Mouse (Mus musculus): ENCODE measurements around the gene Bspry.
A peak's percentile ranks its signal among the peaks of the same experiment; 100 is the strongest.
"Not testable (repeated sequence)": the region's sequence is repeated elsewhere in the genome, so short reads cannot be mapped to it uniquely, and the experiment has no call there.

The Bspry gene

DNA sequence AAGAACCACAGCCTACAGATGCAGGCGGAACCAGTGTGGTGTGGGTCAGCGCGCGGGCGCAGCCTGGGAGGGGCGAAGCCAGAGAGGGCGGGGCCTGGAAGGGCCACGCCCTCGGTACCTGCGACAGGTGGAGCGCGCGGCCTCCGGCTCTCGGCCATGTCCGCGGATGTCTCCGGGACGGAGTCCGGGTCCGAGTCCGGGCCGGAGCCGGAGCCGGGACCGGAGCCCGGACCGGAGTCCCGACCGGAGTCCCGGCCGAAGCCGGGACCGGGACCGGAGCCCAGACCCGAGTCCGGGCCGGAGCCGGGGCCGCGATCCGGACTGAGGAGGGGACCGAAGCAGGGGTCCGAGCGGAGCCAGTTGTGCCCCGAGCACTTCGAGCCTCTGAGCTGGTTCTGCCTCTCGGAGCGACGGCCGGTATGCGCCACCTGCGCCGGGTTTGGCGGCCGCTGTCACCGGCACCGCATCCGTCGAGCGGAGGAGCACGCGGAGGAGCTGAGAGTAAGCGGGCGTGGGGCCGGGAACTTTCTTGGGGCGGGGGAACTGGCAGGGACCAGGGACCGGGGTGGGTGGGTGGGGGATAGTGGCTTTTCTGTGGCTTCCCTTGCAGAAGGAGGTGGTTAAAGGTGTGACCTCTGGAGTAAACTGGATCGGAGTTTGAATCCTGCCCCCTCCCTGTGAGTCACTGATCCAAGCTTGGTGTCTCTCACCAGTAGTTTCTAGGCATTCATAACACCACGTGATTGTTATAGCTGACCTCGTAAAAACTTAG, at the start of gene Bspry:
TSS of gene Bspry (plus strand) at position 117 of the 772 bp plus-strand sequence.
- peak in 1 of 2 experiments; percentile 35 for DNase-seq

DNA sequence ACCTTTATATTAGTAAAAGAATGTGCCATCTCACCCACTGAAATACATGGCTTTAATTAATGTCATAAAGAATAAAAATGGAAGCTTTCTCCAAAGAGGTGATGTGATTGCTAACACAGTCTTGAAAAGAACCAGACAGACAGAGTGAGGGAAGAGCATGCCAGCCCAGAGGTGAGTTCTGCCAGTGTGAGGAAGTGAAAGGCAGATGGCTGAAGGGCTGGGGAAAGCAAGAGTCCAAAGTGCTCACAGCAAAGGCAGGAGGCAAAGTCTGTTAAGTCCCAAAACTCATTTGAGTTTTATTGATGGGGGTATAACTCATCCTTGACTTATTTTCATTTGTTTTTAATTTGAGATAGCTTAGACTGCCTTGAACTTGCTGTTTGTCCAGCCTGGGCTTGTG, 49.2 kb upstream of the Bspry start:
- no peak for DNase-seq

- DNase-seq, result no peak
Observed at GRCm38 (mm10) chr4:62431522-62431921, 48.3 kb upstream of the Bspry start.

DNA sequence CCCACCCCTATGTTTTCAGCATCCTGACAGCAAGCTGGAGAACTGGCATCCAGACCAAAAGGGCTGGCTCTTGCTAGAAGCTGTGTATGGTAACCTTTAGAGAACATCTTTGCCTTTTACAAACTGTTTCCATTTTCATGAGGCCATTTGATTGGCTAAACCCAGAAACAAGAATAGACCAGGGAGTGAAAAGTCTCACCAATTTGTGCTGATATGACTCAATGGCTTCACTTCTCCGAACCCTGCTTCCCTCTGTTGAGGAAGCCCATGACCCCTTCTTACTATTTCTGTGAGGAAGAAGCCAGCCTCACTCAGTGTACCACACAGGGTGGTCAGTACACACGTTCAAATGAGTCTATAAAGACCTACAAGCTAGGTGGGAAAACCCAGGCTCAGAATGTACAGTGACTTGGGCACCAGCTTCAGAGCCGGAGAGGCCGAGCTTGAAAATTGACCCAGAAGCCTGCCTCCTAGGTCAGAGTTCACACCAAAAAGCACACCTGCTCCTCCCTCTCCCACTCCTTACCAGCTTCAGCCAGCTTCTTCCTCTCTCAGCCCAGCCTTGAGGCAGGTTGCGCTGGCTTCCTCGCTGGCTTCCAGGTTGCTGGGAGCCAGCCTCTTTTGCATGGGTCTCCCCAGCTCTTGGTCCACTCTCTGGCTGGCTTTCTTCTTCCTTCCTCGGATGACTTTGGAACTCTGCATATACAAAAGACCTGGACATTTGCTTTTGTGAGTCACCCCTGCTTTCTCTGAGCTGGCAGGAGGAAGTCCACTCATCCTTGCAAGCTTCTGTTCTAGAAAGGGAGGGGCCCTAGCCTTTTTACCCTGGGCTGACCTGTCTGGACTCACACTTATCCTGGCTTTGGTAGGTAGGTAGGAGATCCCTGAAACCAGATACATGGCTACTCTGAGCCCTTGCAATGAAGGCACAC, 45.6 kb upstream of the Bspry start:
- DNase-seq, result no peak

DNA sequence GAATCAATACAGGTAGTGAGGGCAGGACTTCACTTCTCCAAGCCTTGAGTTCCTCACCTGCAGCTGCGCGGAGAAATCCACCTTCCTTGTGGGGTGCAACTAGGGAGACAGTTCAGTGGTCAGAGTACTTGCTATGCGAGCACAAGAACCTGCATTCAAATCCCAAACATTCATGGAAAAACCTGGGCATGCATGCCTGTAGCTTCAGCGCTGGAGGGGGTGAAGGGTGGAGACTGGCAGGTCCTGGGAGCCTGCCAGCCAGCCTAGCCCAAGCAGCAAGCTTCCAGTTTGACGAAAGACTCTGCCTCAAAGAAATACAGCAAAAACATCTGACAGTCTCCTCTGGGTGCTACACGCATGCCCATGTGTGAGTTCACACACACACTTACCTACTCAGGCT, 44.8 kb upstream of the Bspry start, which contains the start of gene Rnf183:
TSS of gene Rnf183 (minus strand) at position 172 of the 400 bp plus-strand sequence.
- DNase-seq, result no peak

- no peak for DNase-seq
Observed at GRCm38 (mm10) chr4:62437256-62437778, 42.5 kb upstream of the Bspry start.

DNA sequence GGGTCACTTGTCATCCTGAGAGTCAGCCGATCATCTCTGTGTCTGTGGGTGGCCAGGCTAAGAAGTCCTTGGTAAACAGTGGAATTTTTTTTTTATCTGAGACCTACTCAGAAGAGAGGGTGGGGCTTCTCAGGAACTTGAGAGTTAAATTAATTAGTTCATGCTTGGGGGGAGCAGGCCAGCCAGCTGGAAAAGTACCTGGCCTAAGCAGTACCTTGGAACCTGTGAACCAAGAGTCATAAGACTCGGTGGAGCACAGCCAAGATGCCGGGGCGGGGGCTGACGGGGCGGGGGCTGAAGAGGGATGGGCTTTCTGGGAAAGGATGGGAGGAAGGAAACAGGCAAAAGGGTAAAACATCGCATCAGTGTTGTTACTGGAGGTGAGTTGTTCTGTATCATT, 42.0 kb upstream of the Bspry start:
- no peak for DNase-seq

DNA sequence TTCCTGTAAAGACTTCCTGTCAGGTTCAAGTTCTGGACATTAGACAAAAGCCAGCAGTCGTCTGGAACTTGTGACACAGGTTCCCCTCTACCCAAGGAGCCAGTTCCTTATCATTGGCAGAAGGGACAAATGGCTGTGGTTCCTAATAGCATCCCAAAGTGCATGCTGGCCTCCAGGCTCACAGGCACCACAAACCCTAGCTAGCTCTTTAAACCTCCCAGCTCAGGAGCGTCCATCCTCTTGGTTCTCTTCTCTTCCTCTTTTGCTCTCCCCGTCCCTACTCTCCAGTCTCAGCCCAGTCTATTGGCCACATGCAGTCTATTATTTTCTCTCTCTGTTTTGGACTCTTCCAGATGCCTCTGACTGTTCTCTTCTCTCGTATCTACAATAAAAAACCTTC, 40.1 kb upstream of the Bspry start:
- DNase-seq, result no peak

DNA sequence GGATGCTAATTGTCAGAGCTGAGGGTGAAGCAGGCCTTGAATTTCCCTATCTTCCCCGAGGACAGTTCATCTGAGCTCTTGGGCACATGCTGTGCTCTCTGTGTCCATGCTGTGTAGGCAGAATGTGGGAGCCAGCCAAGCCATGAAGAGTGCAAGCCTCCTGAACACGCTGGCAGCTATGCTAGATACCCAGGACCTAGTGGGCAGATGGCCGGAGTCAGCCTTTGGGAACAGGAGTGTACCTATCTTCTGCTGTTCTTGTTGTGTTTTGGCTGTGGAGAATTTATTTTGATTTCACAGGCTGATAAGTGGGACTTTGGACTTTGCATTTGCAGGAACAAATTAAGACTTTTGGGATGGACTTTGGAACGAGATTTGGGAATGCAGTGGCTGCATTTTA, 39.3 kb upstream of the Bspry start:
- DNase-seq, result peak; percentile 82 to 84

DNA sequence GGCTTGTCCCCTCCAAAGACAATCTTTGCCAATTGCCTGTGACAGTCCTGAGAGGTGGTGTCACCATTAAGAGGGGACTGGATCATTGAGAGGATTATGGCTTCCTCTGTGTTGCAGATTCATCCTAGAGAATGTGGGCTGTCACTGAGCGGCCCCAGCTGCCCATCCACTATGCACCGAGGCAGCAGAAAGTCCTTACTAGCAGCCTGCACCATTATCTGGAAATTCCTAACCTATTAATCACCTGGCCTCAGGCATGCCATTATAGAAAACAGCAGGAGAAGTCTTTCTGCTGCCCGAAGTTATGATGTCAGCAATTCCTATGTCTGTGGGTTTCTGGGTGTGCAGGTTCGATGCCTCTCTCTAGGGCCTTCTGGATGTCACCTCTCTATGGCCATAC, 38.9 kb upstream of the Bspry start:
- no peak for DNase-seq

- peak; percentile 32 to 34 for DNase-seq
Observed at GRCm38 (mm10) chr4:62454995-62455394, 24.9 kb upstream of the Bspry start.

GRCm38 (mm10) chr4:62459081-62459480, 20.8 kb upstream of the Bspry start:
- DNase-seq, result no peak

- no peak for DNase-seq
Observed at GRCm38 (mm10) chr4:62460348-62460747, 19.5 kb upstream of the Bspry start.

- DNase-seq, result no peak
Observed at GRCm38 (mm10) chr4:62463124-62463523, 16.7 kb upstream of the Bspry start.

GRCm38 (mm10) chr4:62468158-62468557, 11.7 kb upstream of the Bspry start:
- no peak for DNase-seq

DNA sequence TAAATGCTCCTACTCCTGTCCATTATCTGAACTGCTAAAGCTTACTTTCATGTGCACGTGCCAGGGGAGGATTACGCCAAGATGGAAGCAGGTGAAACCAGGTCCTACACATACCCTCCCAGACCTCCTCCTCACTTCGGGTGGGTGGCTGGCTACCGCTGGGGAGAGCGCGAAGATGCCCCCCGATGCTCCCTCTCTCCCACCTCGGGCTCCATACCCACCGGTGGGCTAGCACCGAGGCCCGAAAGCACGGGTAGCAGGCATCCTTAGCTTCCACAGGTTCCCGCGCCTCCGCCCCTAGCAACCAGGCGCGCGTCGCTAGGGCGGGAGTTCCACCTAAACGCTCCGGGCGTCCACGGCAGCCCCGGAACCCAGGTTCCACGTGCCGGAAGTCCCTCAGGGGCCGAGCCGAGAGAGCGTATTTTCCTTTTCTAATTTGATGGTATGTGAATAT, 9.2 kb upstream of the Bspry start, which contains the start of gene Wdr31:
TSS of gene Wdr31 (minus strand) at position 299 of the 454 bp plus-strand sequence.
- peak; percentile 80 to 82 for DNase-seq

DNA sequence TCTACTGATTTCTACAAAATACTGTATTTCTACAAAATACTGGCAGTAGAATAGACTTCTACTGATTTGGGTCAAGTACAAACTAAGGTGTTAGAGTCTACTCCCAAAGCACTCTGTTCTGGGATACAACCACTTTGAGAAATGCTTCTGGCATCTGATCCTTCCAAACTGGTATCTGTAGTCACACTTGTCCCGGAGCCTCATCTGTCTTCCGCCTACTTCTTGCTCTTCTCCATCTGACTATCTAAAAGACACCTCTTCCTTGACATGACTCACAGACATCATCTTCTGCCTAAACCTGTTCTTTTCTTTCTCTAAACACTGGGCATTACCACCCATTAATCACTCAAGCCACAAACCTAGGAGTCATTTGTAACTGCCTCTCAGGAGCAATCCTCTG, 7.8 kb upstream of the Bspry start:
- no peak for DNase-seq

DNA sequence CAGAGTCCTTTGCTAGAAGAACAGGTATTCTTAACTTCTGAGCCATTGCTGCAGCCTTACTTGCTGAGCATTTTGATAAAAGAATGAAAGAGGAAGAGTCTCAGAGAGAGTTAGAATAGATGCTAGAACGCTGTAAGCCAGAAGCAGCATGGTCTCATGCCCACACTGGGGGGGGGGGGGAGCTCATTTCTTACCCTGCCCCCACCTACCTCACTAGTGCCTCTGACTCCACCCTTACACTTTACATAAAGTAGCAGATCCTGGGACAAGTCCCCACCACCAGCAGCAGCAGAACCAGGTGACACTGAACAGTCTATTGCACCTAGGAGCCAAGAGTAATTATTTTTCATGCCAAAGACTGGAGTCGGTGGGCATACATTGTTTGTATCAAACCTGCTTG, 4.7 kb upstream of the Bspry start:
- DNase-seq, result no peak

- no peak for DNase-seq
Observed at GRCm38 (mm10) chr4:62475793-62476192, 4.1 kb upstream of the Bspry start.

GRCm38 (mm10) chr4:62477542-62478244, 2.2 kb upstream of the Bspry start:
- DNase-seq, result no peak

DNA sequence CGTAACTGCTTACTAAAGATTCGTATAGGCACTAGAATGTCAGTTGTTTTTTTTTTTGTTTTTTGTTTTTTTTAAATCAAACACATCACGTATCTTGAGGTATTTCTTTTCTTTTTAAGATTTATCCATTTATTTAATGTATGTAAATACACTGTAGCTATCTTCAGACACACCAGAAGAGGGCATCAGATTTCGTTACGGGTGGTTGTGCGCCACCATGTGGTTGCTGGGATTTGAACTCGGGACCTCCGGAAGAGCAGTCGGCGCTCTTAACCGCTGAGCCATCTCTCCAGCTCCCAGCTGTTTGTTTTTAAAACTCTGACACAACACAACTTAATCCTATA, 288 bp upstream of the Bspry start:
- not testable (repeated sequence) for DNase-seq

- DNase-seq, result no peak
Observed at GRCm38 (mm10) chr4:62480709-62481605, 1.1 kb downstream of the Bspry start.
